Mouse (Mus musculus): ENCODE data around the gene Pdzd2. TPM values are rescaled to one million over a fixed set of nuclear protein-coding genes. Genes with fewer than 3 reads are reported as not detected.

The Pdzd2 gene
- total RNA-seq, 2 experiments from 2014 or later: 136 to 185 TPM

DNA sequence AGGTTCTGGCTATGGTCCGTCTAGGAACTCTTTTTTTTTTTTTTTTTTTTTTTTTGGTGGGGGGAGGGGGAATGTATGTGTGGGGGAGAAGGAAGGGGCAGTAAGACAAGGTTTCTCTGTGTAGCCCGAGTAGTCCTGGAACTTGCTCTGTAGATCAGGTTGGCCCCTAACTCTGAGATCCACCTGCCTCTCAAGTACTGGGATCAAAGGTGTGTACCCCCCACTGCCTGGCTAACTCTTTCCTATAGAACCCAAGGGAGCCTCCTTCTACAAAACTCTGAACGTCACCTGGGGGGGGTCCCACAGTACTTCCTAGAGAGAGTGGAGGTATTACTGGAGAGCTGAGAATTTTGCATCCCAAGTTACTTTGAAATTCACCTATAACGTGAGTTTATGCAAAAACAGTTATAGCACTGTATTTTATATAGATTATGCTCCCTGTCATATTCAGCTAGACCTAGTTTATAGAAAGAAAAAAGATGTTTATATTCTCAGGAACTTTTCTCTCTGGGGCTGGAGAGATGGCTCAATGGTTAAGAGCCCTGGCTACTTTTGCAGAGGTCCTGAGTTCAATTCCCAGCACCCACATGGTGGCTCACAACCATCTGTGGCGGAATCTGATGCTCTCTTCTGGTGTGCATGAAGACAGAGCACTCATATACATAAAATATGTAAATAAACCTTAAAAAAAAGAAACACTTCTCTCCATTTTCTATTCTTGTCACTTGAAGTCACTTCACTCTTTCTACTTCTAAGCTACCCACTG is 191.9 kb downstream of the Pdzd2 start:
- no peak for DNase-seq
- intact Hi-C loops (cut with DNase I): loop anchor here (5.0 kb wide), 2 partner anchors 46 to 111 kb away; no protein-coding TSS in a partner anchor

GRCm38 (mm10) chr15:12546781-12547180 is 192.9 kb downstream of the Pdzd2 start:
- DNase-seq: no peak
- intact Hi-C loops (cut with DNase I): loop anchor here (5.0 kb wide), 2 partner anchors 44 to 109 kb away; no protein-coding TSS in a partner anchor

DNA sequence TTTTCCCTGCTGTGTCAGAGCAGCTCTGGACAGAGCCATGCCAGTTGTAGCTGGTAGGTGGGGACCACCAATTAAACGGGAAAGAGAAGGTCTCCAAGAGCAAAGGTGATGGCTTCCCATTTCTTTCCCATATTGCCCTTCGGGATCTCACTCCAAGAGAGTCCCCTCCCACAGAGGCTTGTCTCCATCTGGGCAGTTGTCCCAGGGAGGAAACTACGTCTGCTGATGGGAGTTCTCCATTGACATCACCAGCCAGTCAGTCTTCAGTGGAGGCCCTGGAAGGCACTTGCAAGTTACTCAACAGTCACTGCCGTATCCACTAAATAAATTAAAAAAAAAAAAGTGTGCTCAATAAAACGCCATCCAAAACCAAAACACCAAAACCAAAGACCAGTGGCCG is 194.1 kb downstream of the Pdzd2 start:
- DNase-seq: peak in 1 of 2 experiments; percentile 61
- intact Hi-C loops (cut with DNase I): loop anchor here (5.0 kb wide), 2 partner anchors 43 to 108 kb away; no protein-coding TSS in a partner anchor

DNA sequence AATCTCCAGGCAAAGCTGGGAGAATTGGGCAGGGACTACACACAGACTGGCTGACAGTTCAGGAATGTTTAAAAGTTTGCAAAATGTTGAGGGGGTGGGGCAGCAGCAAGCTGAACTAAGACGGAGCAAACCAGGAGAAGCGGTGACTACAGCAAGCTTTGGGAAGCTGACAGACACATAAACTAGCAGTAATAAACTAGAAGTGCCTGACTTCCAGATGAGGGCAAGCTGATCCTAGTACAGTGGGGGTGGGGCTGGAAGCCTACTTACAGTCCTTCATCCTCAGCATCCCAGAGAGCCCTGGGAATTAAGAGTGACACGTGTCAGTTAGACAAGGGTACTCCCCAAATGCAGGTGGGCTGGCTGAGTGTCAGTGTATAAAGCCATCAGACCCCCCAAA is 194.5 kb downstream of the Pdzd2 start:
- no peak for DNase-seq
- intact Hi-C loops (cut with DNase I): loop anchor here (5.0 kb wide), 2 partner anchors 43 to 108 kb away; no protein-coding TSS in a partner anchor

DNA sequence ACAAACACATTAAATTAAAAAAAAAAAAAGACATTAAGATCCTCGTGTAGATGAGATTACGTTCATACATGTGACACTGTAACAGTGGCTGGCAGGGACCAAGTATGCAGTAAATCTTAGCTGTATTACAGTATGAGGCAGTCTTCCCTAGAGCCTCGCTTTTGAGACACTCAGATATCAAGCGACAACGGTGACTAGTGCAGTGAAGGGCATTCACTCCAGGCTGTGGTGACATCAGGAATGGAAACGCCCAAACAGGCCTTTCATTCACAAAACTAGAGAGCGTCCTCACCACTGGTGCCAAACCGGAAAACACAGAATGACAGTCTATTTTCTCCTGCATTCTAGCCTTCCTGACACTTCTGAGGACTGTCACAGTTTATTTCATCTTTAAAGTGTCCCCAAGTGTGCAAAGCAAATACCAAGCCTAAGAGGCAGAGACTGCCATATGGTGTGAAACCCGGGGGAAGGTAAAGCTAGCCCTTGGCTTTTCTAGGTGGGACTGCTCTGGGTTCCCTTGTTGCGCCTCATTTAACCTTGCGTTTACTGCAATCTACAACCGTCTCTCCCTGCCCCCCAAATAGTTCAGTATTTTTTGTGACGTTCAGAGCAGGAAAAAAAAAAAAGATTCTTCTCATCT is 195.9 kb downstream of the Pdzd2 start:
- intact Hi-C loops (cut with DNase I): no loop called here
- DNase-seq: no peak

DNA sequence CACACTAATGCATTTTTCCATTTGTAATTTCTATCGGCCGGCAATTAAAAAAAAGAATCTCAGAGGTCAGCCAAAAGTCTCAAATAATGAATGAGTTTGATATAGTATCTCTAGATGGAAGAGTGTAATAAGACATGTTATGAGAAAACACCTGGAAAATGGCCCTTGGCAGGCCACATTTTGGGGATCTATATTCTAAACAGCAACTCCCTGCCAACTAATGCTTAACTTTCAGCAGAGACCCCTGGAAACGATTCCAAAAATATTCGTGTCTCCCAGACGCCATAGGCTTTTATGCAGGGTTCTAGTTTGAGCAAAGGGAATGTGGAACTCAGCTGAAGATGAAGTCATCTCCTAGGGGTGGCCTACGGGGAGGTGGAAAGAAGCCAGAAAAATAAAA is 197.4 kb downstream of the Pdzd2 start:
- no peak for DNase-seq
- intact Hi-C loops (cut with DNase I): no loop called here

GRCm38 (mm10) chr15:12539618-12540302 is 200.0 kb downstream of the Pdzd2 start:
- DNase-seq: no peak
- intact Hi-C loops (cut with DNase I): no loop called here

DNA sequence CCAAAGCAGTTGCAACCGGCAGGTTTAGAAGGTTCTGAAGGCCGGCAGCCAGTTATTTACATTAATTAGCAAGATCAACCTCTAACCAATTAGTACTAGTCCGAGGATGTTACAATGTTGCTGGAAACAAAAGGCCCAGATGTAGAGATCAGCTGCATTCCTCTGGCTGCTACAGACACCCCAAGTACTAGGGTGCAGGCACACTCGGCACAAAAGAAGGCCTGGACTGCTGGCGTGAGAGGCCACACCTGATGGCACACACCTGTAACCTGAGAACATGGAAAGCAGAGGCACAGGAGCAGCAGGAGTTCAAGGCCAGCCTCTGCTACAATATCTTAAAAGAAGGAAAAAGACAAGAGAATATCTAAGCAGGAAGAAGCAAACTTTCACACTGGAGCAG is 206.5 kb downstream of the Pdzd2 start:
- DNase-seq: no peak
- intact Hi-C loops (cut with DNase I): no loop called here

DNA sequence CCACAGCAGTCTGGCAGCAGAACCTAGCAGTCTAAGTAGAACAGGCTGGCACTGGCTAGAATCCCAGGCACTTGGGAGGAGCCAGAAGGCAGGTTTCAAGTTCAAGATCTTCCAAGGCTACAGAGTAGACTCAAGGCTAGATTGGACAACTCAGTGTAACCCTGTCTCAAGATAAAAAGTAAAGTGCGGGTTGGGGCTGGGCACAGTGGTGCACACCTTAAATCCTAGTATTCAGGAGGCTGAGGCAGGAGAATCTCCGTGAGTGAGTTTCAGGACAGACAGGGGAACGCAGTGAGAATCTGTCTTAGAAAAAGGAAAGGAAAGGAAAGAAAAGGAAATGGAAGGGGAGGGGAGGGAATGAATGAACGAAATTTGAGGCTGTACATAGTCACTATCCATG is 207.2 kb downstream of the Pdzd2 start:
- DNase-seq: no peak
- intact Hi-C loops (cut with DNase I): no loop called here

DNA sequence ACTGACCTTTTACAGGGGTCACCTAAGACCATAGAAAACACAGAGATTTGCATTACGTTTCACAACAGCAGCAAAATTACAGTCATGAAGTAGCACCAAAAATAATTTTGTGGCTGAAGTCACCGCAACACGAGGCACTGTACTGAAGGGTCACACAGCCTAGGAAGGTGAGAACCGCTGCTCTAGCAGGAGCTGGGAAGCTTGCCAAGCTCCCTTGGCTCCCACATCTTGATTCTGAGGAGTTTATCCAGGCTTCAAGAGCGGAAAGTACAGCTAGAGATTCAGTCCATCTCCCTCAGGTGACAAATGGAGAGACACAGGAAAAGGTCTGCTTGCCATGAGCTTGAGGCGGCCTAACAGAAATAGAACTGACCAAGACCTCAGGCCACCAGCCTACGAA is 216.9 kb downstream of the Pdzd2 start:
- no peak for DNase-seq
- intact Hi-C loops (cut with DNase I): no loop called here

DNA sequence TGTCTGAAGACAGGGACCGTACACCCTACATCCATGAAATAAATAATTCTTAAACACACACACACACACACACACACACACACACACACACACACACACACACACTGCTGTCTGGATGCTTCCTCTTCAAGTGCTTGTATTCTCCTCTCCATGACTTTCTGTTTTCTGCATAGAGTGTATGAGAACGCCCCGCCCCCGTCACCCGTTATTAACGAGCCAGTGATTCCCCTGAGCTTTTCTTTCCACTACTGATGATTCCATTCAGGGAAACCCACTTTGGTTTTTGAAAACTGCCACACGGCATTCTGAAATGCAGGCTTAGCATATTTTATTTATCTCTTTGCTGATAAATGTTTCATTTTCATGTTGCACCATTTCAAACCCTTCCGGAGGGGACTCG is 219.4 kb downstream of the Pdzd2 start:
- intact Hi-C loops (cut with DNase I): no loop called here
- no peak for DNase-seq

GRCm38 (mm10) chr15:12518370-12518973 is 221.3 kb downstream of the Pdzd2 start:
- intact Hi-C loops (cut with DNase I): no loop called here
- DNase-seq: no peak

GRCm38 (mm10) chr15:12517314-12517813 is 222.4 kb downstream of the Pdzd2 start:
- DNase-seq: no peak
- intact Hi-C loops (cut with DNase I): no loop called here

GRCm38 (mm10) chr15:12515272-12515844 is 224.4 kb downstream of the Pdzd2 start:
- intact Hi-C loops (cut with DNase I): no loop called here

DNA sequence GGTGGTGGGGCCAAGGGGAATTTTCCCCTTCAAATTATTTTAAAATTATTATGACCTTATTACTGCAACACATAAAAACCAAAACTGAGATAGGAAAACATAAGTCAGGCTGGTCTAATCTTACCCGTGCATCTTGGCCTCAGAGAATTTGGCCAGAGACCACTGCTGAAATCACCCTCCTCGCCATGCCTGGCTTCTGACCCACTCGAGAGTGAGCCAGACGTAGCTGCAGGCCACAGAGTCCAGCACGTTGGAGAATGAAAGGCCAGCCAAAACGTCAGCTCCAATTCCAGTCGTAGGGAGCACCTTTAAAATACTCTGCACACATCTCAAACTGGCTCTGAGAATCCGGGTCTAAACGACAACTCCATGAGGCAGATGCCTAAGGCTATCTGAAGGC is 226.2 kb downstream of the Pdzd2 start:
- intact Hi-C loops (cut with DNase I): no loop called here
- no peak for DNase-seq

More at GRCm38 (mm10) chr15:12515272-12515844, 224.4 kb downstream of the Pdzd2 start:
- DNase-seq: no peak

DNA sequence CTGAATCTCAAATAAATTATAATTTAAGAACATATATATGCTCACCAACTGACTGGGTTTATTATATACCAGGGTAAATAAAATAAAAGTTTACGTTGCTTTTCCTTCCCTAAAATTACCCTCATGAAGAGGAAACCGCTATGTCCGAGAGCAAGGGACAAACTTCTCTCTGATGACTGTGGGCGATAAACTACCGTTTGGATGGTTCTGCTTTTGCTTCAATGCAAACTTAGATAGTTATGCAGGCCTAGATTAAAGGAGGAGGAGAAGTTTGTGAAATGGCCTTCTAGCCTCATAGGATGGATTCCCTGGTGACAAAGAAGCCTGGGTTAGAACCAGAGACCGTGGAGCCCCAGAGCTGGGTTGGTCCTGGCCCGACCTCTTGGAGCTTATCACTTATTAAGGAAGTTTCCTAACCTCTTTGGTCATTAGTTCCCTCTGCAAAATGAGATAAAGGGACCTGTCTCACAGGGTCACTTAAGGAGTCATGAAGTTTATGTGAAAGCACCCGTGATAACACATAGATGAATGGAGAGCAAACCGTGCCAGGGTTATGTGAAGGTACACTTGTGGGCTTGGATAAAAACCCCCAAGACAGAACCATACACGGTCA is 230.9 kb downstream of the Pdzd2 start:
- intact Hi-C loops (cut with DNase I): no loop called here
- no peak for DNase-seq

- intact Hi-C loops (cut with DNase I): no loop called here
- no peak for DNase-seq
These were observed 232.2 kb downstream of the Pdzd2 start for GRCm38 (mm10) chr15:12507523-12507922.

- intact Hi-C loops (cut with DNase I): no loop called here
- DNase-seq: no peak
These were observed 233.2 kb downstream of the Pdzd2 start for GRCm38 (mm10) chr15:12506514-12506913.

- DNase-seq: no peak
- intact Hi-C loops (cut with DNase I): no loop called here
These were observed 233.6 kb downstream of the Pdzd2 start for GRCm38 (mm10) chr15:12506085-12506484.

DNA sequence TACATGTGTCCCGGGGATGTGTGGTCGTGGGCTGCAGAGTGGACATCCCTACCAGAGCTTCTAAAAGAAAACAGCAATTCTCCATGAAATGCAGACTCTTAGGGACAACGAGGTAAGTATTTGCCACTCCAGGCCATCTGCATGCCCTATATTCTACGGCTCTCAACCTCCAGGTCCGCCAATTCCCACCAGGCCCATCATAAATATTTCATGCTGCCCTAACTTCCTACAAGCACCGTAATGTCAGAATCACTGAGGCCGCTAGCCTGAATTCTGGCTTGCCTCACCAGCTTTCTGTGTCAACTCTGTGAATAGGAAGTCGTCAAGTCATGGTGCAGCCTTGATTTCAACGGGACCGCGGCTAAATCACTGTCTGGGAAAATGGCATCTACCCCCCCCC is 234.2 kb downstream of the Pdzd2 start:
- DNase-seq: no peak
- intact Hi-C loops (cut with DNase I): no loop called here
